Mouse (Mus musculus) G1E-ER4 (cell line): ENCODE data around the gene Srm. TPM values are rescaled to one million over a fixed set of nuclear protein-coding genes. Genes with fewer than 3 reads are reported as not detected.

Experiments
- GATA1 ChIP-seq: IDR thresholded peaks from one replicate; pipeline ENCODE4 v1.8.0; 2012; ENCODE audit warnings: low read length, inconsistent platforms
- polyA plus RNA-seq: library from polyadenylated mRNA; stranded (reverse); fragments of >175 nt; gene quantifications from 2 replicates; pipeline ENCODE4 v1.2.3, GENCODE M21; 2012

Gene Srm
- polyA plus RNA-seq, 1 experiment = 529 TPM

DNA sequence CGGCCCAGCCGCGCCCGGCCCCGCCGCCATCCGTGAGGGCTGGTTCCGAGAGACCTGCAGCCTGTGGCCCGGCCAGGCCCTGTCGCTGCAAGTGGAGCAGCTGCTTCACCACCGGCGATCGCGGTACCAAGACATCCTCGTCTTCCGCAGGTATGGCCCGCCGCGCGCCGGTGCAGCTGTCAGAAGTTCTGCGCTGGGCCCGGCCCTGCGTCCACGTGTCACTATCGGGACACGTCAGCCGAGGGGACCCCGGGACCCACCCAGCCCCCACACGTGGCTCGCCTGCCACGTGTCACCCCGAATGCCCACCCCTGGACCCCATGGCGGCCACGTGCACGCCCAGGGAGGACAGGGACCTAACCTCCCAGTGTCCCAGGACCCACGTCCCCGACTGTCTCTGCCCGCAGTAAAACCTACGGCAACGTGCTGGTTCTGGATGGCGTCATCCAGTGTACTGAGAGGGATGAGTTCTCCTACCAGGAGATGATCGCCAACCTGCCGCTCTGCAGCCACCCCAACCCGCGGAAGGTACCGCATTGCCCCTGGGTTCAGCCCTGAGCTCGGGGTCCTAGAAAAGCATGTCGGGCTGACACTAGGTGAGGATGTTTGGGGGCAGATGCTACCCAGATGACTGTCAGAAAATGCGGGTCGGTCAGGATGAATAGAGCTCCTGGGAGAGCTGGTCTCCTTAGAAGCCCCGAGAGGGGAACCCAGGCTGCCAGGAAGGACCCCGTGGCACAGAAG is 506 bp downstream of the Srm start:
- TF ChIP-seq GATA1 = no peak

DNA sequence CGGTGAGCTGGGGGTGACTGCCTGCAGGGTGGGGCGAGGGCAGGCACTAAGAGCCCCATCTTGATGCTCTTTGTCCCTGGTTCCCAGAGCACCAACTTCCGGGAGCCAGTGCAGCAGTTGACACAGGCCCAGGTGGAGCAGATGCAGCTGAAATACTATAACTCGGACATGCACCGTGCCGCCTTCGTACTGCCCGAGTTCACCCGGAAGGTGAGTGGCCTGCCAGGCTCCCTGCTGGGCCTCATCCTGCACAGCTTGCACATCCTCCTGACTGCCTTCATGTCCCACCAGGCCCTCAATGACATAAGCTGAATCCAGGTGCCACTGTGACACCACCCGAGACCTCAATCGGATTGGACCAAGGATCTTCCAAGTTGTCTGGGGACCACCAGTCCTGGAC is 2.7 kb downstream of the Srm start:
- no peak for TF ChIP-seq GATA1

DNA sequence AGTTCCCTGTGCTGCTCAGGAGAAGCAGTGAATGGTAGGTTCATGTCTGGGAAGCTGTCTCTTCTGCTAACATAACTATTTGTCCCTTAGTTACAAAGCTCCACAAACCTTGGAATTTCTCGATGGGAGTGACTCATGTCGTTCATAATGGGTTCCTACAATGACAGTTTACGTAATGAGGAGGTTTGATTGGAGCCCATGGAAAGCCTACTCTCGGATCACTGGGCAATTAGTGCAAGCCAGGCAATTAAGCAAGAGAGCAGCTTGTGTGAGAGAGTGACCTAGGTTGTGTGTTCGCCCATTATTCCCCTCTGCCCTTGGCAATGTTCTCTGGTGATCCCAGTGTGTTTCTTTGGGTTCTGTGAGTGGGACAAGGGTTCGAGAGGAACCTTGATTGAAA is 4.6 kb downstream of the Srm start:
- no peak for TF ChIP-seq GATA1

DNA sequence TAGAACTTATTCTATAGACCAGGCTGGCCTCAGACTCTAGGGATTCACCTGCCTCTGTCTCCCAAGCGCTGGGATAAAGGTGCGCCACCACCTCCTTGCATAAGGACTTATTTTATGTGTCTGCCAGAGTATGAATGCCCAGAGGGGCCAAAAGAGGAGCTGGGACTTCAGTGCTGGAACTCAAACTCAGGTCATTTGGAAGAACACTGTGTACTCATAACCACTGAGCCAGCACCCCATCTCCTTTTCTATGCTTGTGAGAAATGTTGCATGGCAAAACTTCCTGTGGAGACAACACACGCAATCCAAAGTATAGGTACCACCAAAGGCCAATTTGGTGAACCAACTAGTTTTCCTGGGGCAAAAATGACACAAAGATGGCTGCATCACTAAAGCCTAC is 5.4 kb downstream of the Srm start:
- no peak for TF ChIP-seq GATA1

DNA sequence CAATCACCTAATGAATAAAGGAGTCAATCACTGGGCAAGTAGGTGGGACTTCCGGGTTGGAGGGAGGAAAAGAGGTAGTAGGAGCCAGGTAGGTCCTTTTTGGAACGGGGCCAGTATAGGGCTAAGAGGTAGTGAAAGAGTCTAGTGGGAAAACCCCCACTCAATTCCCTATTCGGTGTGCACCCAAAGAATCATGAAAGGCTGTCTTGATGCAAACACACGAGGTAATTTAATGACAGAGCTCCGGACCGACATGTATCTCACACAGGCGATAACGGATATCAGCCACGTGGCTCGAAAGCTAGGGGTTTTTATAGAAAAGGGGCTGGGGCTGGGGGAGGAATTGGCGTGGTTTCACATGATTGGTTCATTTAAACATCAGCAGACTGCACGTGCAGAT is 7.5 kb downstream of the Srm start:
- TF ChIP-seq GATA1 = no peak

DNA sequence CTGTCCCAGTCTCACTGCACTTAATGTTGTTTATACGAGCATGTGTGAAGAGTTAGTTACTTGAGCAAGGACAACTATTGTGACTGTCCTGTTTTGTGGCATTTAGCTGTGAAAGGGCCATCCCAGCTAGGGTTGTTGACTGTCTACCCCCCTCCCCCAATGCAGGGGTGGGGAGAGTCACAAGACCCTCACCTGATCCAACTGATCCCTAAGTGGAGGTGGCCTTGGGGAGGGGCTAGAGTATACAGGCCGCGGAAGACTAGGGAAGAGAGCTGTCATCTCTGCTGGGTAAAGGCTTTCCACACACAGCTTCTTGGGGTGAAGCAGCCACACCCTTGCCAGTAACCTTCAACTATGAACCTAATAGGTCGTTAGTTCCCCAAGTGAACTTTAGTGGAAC is 9.0 kb downstream of the Srm start:
- no peak for TF ChIP-seq GATA1

DNA sequence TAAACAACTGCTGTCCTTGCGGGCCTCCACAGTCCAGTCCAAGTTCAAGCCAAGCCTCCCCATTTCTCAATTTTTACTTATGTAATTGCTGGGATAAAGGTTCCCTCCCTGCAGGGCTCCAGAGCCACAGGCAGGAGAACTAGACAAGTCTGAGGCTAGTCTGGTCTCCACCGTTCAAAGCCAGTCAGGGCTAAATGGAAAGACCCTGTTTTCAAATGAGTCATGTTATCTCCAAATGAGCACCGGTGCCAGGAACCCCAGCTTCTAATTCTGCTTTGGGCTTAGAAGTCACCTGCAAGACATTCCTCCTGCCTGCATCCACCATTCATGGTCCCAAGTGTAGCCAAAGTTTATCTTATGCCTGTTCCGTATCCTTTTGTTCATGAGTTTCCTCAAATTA is 10.6 kb downstream of the Srm start:
- no peak for TF ChIP-seq GATA1

DNA sequence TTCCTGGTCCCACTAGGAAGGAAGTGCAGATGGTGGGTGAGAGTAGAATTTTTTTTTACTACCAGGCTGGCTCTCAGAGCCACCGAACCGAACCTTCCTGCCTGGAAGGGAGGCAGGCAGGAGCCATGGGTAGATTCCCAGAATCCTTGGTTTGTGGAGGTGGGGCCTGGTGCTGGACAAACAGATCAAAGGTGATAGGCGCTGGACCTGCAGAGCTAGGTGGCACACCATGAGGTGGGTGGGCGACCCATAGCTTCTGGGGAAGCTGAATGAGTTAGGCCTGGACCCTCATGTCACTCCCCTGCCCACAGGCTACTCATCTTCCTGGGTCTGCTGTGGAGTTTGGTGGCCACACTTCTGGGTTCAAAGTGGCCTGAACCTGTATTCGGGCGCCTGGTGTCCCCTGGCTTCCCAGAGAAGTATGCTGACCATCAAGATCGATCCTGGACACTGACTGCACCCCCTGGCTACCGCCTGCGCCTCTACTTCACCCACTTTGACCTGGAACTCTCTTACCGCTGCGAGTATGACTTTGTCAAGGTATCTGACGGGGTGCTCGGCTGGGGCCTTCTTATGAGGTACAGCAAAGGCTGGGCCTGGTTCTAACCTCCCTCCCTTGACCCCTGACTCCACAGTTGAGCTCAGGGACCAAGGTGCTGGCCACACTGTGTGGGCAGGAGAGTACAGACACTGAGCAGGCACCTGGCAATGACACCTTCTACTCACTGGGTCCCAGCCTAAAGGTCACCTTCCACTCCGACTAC is 11.2 kb downstream of the Srm start, which contains the start of gene Masp2:
TSS of gene Masp2 (plus strand) at position 198 of the 764 bp plus-strand sequence.
- no peak for TF ChIP-seq GATA1

DNA sequence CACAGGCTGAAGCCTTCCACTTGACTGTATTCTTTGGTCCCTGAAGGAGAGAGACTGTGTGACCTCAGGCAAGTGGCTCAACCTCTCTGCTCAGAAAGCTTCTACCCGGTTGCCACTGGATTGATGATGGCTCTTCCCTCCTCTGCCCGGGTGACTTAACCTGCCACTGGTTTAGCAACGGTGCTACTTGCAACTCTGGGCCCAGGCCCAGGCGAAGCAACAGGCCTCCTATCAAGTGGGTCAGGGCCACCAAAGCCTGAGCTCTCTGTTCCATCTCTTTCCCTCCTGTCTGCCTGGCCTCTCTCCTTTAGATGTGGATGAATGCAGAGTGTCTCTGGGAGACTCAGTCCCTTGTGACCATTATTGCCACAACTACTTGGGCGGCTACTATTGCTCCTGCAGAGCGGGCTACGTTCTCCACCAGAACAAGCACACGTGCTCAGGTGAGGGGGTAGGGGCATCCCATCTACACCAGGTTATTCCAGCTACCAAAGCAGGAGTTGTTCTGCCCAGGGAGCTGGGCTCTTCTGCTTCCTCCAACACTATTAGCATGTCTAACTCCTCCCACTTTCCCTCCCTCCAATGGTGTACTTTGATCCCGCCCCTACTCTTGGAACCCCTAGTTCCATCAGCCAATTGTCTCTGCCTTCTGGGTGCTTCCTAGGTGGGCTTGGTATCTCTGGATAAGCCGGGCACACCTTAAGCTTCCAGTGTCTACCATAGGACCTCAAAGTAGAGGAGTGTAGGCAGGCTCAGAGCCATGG is 12.3 kb downstream of the Srm start:
- no peak for TF ChIP-seq GATA1

DNA sequence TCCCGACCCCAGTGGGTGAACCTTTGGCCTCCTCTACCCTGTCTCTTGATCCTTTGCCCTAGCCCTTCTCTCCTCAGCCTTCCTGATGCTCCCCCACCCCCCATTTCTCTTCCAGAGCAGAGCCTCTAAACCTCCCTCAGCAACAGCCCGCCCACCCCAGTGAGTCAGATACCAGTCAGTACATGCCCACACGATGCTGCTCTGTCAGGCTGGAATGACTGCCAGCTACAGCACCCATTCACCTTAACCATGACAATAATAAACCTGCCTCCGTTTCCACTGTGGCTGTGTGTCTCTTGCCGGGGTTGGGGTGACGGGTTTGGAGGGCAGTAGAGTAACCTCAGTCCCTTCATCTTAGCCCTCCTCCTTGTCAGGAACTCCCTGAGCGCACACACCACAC is 12.8 kb downstream of the Srm start:
- no peak for TF ChIP-seq GATA1

DNA sequence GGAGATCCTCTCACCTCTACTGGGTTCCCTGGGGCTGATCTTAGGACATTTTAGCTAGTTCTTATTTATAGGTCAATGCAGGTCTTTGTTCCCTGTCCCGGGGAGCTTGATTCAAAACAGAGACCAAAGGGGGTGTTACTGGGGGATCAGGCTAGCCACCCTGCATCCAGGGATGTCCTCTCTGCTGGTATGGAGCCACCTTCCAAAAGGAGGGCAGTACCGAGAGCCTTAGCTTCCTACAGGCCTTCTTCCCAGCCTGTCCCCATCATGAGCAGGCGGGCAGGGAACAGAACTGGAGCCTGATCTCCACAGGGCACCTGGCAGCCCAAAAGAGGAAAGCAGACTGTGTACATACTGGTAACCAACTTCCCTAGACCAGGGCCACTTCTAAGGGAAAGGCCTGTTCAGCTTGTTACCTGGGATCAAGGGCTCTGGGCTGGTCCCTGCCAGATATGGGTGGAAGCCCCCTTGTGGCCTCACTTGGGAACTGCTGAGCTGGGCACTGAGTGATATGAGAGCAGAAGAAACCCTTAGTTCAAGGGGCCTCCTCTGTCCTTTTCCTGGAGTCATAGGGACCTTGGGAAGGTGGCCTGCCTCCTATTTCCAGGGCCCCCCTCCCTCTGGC is 13.3 kb downstream of the Srm start:
- TF ChIP-seq GATA1 = no peak

DNA sequence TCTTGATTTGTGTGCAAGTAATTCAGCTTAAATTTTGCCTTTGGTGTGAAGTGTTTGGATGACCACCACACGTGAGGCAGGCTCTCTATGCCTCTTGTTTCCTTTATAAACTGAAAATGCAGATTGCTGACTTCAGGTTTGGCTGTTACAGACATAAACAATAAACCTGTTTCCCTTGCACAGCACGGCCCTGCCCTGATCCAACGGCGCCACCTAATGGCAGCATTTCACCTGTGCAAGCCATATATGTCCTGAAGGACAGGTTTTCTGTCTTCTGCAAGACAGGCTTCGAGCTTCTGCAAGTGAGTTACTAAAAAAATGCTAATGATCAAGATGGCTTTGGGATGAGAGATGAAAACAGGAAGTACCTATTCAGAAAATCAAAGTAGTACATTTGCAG is 16.5 kb downstream of the Srm start:
- no peak for TF ChIP-seq GATA1

DNA sequence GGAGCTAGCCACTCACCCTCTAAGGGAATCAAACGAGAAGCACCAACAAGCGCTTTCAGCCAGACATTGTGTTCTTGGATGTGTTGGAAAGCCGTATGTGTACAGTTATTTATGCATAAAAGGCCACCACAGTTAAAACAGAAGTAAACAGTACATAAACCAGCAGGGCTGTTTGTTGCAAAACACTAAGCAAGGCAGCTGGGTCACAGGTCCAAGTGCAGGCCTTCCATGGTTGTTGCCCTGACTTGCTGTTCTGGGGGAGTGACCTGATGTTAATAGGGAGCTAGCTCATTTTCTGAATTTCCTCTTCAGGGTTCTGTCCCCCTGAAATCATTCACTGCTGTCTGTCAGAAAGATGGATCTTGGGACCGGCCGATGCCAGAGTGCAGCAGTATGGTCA is 18.5 kb downstream of the Srm start:
- TF ChIP-seq GATA1 = no peak

DNA sequence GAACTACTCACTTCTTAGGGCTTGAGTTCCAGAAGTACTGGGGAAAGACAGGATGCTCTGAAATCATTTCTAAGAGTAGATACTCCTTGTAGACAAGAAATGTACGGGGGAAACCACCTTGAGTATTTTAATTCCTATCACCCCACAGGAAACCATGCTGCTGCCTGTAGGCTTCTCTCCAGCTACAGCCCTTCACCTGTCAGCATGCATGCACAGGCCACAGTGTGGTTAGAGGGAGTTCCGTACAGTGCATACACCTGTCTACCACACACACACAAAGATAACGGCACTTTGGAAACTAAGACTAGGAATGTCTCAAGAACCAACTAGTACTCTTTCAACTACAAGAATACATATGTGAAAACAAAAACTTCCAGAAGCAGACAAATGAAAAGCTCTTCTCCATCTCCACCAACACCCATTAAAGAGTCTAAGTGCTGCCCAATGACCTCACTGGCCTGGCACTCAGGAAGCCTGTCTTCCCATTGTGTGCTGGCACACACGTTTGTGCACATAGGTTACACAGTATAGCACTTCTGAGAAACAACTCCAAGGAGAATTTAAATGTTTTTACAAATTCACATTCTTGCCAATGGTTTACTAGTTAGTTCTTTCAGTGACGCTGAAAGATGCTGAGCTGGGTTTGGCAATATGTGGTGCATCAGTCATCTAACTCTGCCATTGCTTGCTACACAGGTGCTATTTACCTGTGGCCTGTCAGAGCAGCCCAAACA is 19.5 kb downstream of the Srm start:
- TF ChIP-seq GATA1 = no peak

DNA sequence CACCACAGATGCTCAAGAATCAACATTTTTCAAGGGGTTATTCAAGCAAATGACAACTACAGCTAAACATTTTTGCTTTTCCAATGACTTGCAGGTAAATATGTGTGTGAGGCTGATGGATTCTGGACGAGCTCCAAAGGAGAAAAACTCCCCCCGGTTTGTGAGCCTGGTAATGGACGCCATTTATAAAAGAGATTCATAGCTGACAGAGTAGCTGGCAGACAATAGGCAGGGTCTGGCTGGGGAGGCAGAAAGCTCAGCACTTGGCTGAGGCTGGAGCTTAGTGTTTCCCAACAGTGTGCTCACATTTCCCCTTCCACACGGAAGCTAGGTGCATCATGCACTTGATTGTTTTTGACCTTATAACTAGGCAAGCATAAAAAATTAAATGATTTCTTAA is 21.3 kb downstream of the Srm start:
- no peak for TF ChIP-seq GATA1
